Mouse (Mus musculus) erythroblast, embryonic 14.5 days (primary cell): ENCODE results near the gene Zfhx3.

Source experiments
- GATA1 ChIP-seq: IDR thresholded peaks from 2 replicates; pipeline ENCODE4 v1.6.1; 2012; ENCODE audit warnings: low read length, inconsistent platforms, mixed read lengths
- TAL1 ChIP-seq: IDR thresholded peaks from 3 replicates; pipeline ENCODE4 v1.6.1; 2012; ENCODE audit warnings: low read length, inconsistent platforms, mixed read lengths

GRCm38 (mm10) chr8:108591037-108591436 lies 648.6 kb downstream of the Zfhx3 start:
- TF ChIP-seq GATA1 (no peak), TAL1 (no peak)
